Mouse (Mus musculus): ENCODE measurements at regions not wholly inside any gene's neighbourhood (a gene's known extent, or its start where the extent isn't known, plus 50 kb on each side); places are given as distances from the start of the nearest gene placed in this dataset.

- TF ChIP-seq CTCF (conservative IDR thresholded peaks at IDR 0.05; ENCODE audit: low read length) (no peak), NANOG (IDR thresholded peaks at IDR 0.05; ENCODE audit: borderline replicate concordance, low read length) (no peak)
Observed at GRCm38 (mm10) chr1:82008805-82009204, 224.1 kb upstream of the Gm9747 start.

Measured in E14TG2a.4 (cell line).